Mouse (Mus musculus) layer of hippocampus, postnatal 25 days (tissue): Measurements from ENCODE around the gene Batf2. TPM values are rescaled to one million over a fixed set of nuclear protein-coding genes. Genes with fewer than 3 reads are reported as not detected.
"Not testable (repeated sequence)": the region's sequence is repeated elsewhere in the genome, so short reads cannot be mapped to it uniquely, and the experiment has no call there.

ENCODE experiments used
- DNase-seq, 2 experiments: peaks; one replicate each; pipeline ENCODE4 v3.0.0; 2022; ENCODE audit warnings: mixed read lengths in 2 of 2, low spot score in 1 of 2; ENCODE audit errors: extremely low spot score in 1 of 2
- total RNA-seq, 2 experiments: library from RNA; stranded (reverse); gene quantifications; 2 replicates each; pipeline ENCODE4 v1.2.3; 2021

The Batf2 gene
- total RNA-seq, 2 experiments from 2014 or later: 0.45 to 0.69 TPM

- not testable (repeated sequence) for DNase-seq
These were observed 10.2 kb upstream of the Batf2 start for GRCm38 (mm10) chr19:6130414-6131128.

- DNase-seq: no peak
These were observed 8.5 kb upstream of the Batf2 start for GRCm38 (mm10) chr19:6132171-6132827.

- DNase-seq: not testable (repeated sequence)
These were observed 7.6 kb upstream of the Batf2 start for GRCm38 (mm10) chr19:6133197-6133596.

- no peak for DNase-seq
These were observed 4.4 kb upstream of the Batf2 start for GRCm38 (mm10) chr19:6136397-6136796.

GRCm38 (mm10) chr19:6139701-6140100 lies 1.1 kb upstream of the Batf2 start:
- no peak for DNase-seq

GRCm38 (mm10) chr19:6140374-6140677 lies 457 bp upstream of the Batf2 start:
- DNase-seq: no peak

GRCm38 (mm10) chr19:6141394-6141749 lies 589 bp downstream of the Batf2 start, which contains the start of gene Arl2:
TSS of gene Arl2 (minus strand) at chr19:6141548.
- DNase-seq: peak in 1 of 2 experiments; percentile 68

- no peak for DNase-seq
These were observed 4.1 kb downstream of the Batf2 start for GRCm38 (mm10) chr19:6144842-6145241.

- no peak for DNase-seq
These were observed 14.4 kb downstream of the Batf2 start for GRCm38 (mm10) chr19:6155174-6155573.

GRCm38 (mm10) chr19:6156372-6156771 lies 15.6 kb downstream of the Batf2 start:
- DNase-seq: no peak

- DNase-seq: no peak
These were observed 16.4 kb downstream of the Batf2 start for GRCm38 (mm10) chr19:6157220-6157619.

- no peak for DNase-seq
These were observed 23.2 kb downstream of the Batf2 start for GRCm38 (mm10) chr19:6163872-6164547.

GRCm38 (mm10) chr19:6166750-6167149 lies 26.0 kb downstream of the Batf2 start:
- DNase-seq: no peak

- no peak for DNase-seq
These were observed 30.4 kb downstream of the Batf2 start for GRCm38 (mm10) chr19:6171215-6171614.

- DNase-seq: no peak
These were observed 34.0 kb downstream of the Batf2 start for GRCm38 (mm10) chr19:6174771-6175170.

- no peak for DNase-seq
These were observed 38.0 kb downstream of the Batf2 start for GRCm38 (mm10) chr19:6178775-6179174.

- no peak for DNase-seq
These were observed 40.8 kb downstream of the Batf2 start for GRCm38 (mm10) chr19:6181629-6182028.

GRCm38 (mm10) chr19:6182534-6182933 lies 41.8 kb downstream of the Batf2 start:
- DNase-seq: no peak

GRCm38 (mm10) chr19:6184131-6184530 lies 43.3 kb downstream of the Batf2 start, which contains the start of gene Majin:
TSS of gene Majin (plus strand) at chr19:6184388.
- DNase-seq: no peak

GRCm38 (mm10) chr19:6204265-6204664 lies 63.5 kb downstream of the Batf2 start:
- no peak for DNase-seq

- no peak for DNase-seq
These were observed 65.9 kb downstream of the Batf2 start for GRCm38 (mm10) chr19:6206716-6207115.
